ENCODE assay signal across 19 mouse cellular contexts in the genomic region with DNA sequence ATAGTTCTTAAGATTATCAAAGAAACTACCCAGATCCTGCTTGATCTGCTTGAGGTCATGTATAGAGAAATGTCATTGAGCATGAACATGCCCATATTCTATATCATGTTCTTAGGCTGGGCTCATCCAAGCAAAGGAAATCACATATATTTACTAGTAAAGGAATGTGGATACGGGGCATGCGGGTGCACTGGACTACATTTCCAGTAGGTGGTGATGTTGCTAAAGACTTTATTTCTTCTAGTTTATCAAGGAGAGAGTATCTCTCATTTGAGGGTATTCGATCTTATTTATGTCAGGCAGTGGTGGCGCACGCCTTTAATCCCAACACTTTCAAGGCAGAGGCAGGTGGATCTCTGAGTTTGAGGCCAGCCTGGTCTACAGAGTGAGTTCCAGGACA.
DNase-seq lines count a peak whose midpoint lies in the region; TF ChIP-seq lines count a peak whose summit lies in the region.
"Had no signal": no experiment of that assay in that cellular context is flagged by ENCODE, and none has a peak within 500 bp of the region (broad histone marks: within the 10 kb centered on the region; RNA-seq: fewer than 3 reads in every experiment).

No protein-coding gene starts in this region.

- H3K27ac ChIP-seq in gastrocnemius, adult 2 months, result no peak overlapping the region
- H3K27ac ChIP-seq in layer of hippocampus, adult 2 months, result no peak overlapping the region
- H3K27ac ChIP-seq: forebrain, embryonic 13.5 days; hindbrain, embryonic 14.5 days; midbrain, embryonic 12.5 days had no signal

- TF ChIP-seq CTCF in gastrocnemius, adult 2 months (IDR thresholded peaks at IDR 0.05), result peak; percentile 67
- peak; percentile 56 for TF ChIP-seq CTCF in layer of hippocampus, adult 2 months (conservative IDR thresholded peaks at IDR 0.05)

- no peak overlapping the region for H3K4me3 ChIP-seq in gastrocnemius, adult 2 months
- no peak overlapping the region for H3K4me3 ChIP-seq in layer of hippocampus, adult 2 months
- H3K4me3 ChIP-seq: forebrain, embryonic 13.5 days; midbrain, embryonic 12.5 days; myocyte had no signal

- intact Hi-C loops in gastrocnemius, adult 2 months (cut with DNase I), result loop anchor here (1.0 kb wide), 1 partner anchor 47 kb away; no protein-coding TSS in a partner anchor
- intact Hi-C loops in gastrocnemius, postnatal 36 days (cut with DNase I), result loop anchor here (1.0 kb wide), 1 partner anchor 47 kb away; no protein-coding TSS in a partner anchor

- DNase-seq in gastrocnemius, adult 2 months, result no peak
- no peak for DNase-seq in gastrocnemius, postnatal 36 days
- no peak for DNase-seq in layer of hippocampus, adult 2 months (ENCODE audit: low spot score in 2 of 2)
- no peak for DNase-seq in layer of hippocampus, postnatal 36 days
- DNase-seq in 3T3-L1 (ENCODE audit: low read depth, low spot score) (peak; percentile 55), NIH3T3 (ENCODE audit: low read depth) (peak; percentile 28)
- DNase-seq in thymus, adult 18-20 months, result no peak
- no peak for DNase-seq in spleen, adult 12 weeks (ENCODE audit: low spot score)
- DNase-seq: adrenal gland, postnatal 36 days; cerebellum, adult 2 months; gastrocnemius, postnatal 25 days; left cerebral cortex, postnatal 4 days; liver; spleen, adult 18-20 months; thymus, postnatal 4 days had no signal

Comparison
In these comparisons a context has a peak if more than half of its experiments do, and no peak if none do; other contexts are left out.
1. DNase-seq: peak in 3T3-L1 (single experiment) and NIH3T3 (single experiment); none in gastrocnemius, adult 2 months (single experiment), gastrocnemius, postnatal 36 days (0 of 2), layer of hippocampus, adult 2 months (0 of 2), layer of hippocampus, postnatal 36 days (0 of 2), thymus, adult 18-20 months (0 of 2) and spleen, adult 12 weeks (single experiment).